Mouse (Mus musculus): ENCODE results near the gene Slc44a5. TPM values are rescaled to one million over a fixed set of nuclear protein-coding genes. Genes with fewer than 3 reads are reported as not detected.
"Not testable (repeated sequence)": the region's sequence is repeated elsewhere in the genome, so short reads cannot be mapped to it uniquely, and the experiment has no call there.

Slc44a5 gene
- total RNA-seq, 2 experiments from 2014 or later, result 9.0 to 9.3 TPM

DNA sequence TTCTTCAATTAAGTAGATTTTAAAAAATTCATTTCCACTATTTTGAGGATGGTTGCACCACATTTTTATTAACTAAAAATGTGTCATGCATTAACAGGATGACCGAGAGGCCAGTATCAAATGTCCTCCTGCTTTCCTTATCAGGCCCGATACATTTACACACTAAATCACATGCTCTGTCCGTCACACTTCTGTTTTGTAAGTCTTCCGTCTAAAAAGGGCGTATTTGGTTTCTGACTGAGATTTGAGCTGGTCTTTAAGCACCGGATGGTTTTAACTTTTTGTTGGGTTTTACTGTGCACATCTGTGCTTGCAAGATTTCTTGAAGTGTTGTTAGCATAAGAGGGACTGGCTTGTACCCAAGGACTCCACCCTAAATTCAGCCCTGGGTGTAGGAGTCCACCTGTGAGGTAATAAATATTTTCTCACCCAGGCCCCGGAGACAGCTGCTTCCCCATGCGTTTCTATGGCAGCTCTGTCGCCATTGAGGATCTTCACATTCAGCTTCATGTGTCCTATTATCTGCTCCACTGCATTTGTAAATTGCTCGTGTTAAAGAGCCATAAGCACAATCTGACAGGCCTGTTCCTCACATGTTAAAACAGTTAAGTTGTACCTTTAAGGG lies 237.3 kb downstream of the Slc44a5 start:
- no peak for DNase-seq (ENCODE audit: extremely low spot score in 1 of 2, low spot score in 2 of 2)
- no peak for TF ChIP-seq CTCF (IDR thresholded peaks at IDR 0.05)
- H3K4me3 ChIP-seq, result no peak overlapping the region
- intact Hi-C loops (cut with DNase I), result no loop called here
- no peak overlapping the region for H3K27ac ChIP-seq

- H3K4me3 ChIP-seq, result no peak overlapping the region
- no peak for TF ChIP-seq CTCF (IDR thresholded peaks at IDR 0.05)
- no peak overlapping the region for H3K27ac ChIP-seq
- intact Hi-C loops (cut with DNase I), result no loop called here
- no peak for DNase-seq (ENCODE audit: extremely low spot score in 1 of 2, low spot score in 2 of 2)
Observed at GRCm38 (mm10) chr3:154212551-154212950, 239.3 kb downstream of the Slc44a5 start.

DNA sequence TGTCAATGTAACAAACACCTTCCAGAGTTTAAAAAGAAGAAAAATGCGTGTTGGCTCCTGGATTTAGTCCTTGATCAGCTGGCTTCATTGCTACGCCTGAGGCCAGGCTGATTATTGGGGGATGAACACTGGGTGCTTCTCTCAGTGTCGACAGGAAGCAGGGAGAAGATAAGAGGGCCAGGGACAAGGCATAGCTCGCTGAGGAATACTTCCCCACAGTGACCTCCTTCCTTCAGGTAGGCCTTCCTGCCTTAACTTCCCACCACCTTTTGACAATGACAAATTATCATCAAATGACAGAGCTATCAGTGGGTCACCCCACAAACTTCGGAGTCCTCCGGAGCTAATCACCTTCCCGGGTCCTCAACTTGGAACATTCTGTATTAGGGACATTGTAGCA lies 242.1 kb downstream of the Slc44a5 start:
- H3K27ac ChIP-seq, result no peak overlapping the region
- no peak for DNase-seq (ENCODE audit: extremely low spot score in 1 of 2, low spot score in 2 of 2)
- H3K4me3 ChIP-seq, result no peak overlapping the region
- intact Hi-C loops (cut with DNase I), result no loop called here
- TF ChIP-seq CTCF (IDR thresholded peaks at IDR 0.05), result no peak

GRCm38 (mm10) chr3:154215779-154216178 lies 242.5 kb downstream of the Slc44a5 start:
- Histone ChIP-seq H3K4me3 (no peak overlapping the region), H3K27ac (no peak overlapping the region)
- no peak for TF ChIP-seq CTCF (IDR thresholded peaks at IDR 0.05)
- intact Hi-C loops (cut with DNase I), result no loop called here
- no peak for DNase-seq (ENCODE audit: extremely low spot score in 1 of 2, low spot score in 2 of 2)

GRCm38 (mm10) chr3:154222141-154222591 lies 248.9 kb downstream of the Slc44a5 start:
- Histone ChIP-seq H3K27ac (no peak overlapping the region), H3K4me3 (no peak overlapping the region)
- TF ChIP-seq CTCF (IDR thresholded peaks at IDR 0.05), result no peak
- intact Hi-C loops (cut with DNase I), result no loop called here
- DNase-seq (ENCODE audit: extremely low spot score in 1 of 2, low spot score in 2 of 2), result no peak

DNA sequence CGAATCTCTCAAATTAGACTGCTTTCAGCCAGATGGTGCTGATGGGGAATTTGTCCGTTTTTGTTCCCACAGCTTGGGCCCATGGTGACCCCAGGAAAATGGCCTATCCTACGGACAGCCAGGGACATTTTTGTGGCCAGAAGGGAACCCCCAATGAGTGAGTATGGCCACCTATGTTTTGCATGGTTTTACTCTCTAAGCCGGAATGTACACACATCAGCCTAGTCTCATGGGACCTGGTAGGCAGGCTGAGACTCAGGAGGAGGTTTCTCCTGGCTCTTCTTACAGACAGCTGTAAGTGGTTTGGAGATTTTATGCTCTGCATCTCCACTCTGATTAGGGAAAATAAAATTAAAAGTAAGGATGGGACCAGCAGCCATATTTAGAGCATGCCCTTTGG lies 249.5 kb downstream of the Slc44a5 start:
- Histone ChIP-seq H3K4me3 (no peak overlapping the region), H3K27ac (no peak overlapping the region)
- DNase-seq (ENCODE audit: extremely low spot score in 1 of 2, low spot score in 2 of 2), result no peak
- TF ChIP-seq CTCF (IDR thresholded peaks at IDR 0.05), result no peak
- intact Hi-C loops (cut with DNase I), result no loop called here

DNA sequence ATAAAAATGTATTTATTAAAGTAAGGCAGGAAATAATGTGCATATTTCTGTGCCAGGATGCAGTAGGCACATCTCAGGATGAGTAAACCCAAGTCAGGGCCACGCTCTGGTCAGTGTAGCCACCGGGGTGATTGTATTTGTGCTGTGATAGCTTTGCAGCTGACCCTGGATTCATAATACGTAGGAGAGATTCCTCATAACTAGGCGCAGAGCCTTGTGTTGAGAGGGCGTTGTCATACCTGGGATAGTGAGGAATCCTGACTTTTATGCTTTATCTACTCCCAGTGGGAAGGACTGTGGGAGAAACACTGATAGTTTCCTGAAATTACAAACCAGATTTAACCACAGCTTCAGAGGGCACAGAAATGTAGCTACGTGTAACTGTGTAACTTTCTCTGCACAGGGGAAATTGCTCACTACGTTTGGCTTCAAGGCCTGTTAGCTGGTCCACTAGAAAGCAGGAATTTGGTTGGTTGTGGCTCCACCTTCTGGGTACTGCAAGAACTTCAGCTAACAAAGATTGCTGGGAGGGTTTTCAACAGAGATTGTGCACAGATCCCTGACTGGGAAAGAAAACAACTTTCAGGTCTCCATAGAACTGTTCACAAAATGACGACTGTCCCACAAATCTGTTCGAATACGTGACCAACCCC lies 253.0 kb downstream of the Slc44a5 start:
- Histone ChIP-seq H3K4me3 (no peak overlapping the region), H3K27ac (no peak overlapping the region)
- peak; percentile 93 for TF ChIP-seq CTCF (IDR thresholded peaks at IDR 0.05)
- intact Hi-C loops (cut with DNase I), result loop anchor here (1.0 kb wide), 2 partner anchors 242 to 267 kb away; no protein-coding TSS in a partner anchor
- DNase-seq (ENCODE audit: extremely low spot score in 1 of 2, low spot score in 2 of 2), result peak; percentile 71 to 76

DNA sequence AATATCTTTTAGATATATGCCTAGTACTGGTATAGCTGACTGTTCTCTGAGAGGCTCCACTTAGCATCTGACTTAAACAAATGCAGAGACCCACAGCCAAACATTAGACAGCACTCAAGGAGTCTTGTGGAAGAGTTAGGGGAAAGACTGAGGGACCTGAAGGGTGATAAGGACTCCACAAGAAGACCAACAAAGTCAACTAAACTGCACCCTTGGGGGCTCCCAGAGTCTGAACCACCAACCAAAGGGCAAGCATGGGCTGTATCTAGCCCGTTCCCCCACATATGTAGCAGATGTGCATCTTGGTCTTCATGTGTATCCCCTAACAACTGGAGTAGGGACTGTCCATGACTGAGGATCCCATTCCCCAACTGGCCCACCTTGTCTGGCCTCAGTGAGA lies 271.7 kb downstream of the Slc44a5 start:
- Histone ChIP-seq H3K4me3 (no peak overlapping the region), H3K27ac (no peak overlapping the region)
- intact Hi-C loops (cut with DNase I), result no loop called here
- TF ChIP-seq CTCF (IDR thresholded peaks at IDR 0.05), result no peak
- no peak for DNase-seq (ENCODE audit: extremely low spot score in 1 of 2, low spot score in 2 of 2)

DNA sequence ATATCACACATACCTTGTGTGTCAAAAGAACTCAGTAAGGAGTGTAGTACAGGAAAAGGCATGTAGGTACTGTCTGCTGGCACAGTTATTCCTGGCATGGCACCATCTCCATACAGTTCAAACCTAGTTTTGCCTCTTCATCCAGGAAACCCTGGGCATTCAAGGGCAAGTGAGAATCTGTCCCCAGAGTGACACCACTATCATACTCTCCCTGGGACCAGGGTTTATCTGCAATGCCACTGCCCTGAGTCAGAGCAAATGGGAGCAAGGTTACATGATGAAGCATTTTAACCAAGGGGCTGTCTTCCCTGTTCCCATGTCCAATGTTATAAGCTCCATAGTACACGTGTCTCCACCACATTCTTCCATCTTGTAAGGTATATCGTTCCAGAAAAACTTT lies 278.2 kb downstream of the Slc44a5 start:
- TF ChIP-seq CTCF (IDR thresholded peaks at IDR 0.05), result no peak
- no peak for DNase-seq (ENCODE audit: extremely low spot score in 1 of 2, low spot score in 2 of 2)
- intact Hi-C loops (cut with DNase I), result no loop called here
- Histone ChIP-seq H3K27ac (no peak overlapping the region), H3K4me3 (no peak overlapping the region)

GRCm38 (mm10) chr3:154252219-154252618 lies 279.0 kb downstream of the Slc44a5 start:
- no peak for TF ChIP-seq CTCF (IDR thresholded peaks at IDR 0.05)
- no peak overlapping the region for H3K4me3 ChIP-seq
- no peak overlapping the region for H3K27ac ChIP-seq
- DNase-seq (ENCODE audit: extremely low spot score in 1 of 2, low spot score in 2 of 2), result no peak
- intact Hi-C loops (cut with DNase I), result no loop called here

DNA sequence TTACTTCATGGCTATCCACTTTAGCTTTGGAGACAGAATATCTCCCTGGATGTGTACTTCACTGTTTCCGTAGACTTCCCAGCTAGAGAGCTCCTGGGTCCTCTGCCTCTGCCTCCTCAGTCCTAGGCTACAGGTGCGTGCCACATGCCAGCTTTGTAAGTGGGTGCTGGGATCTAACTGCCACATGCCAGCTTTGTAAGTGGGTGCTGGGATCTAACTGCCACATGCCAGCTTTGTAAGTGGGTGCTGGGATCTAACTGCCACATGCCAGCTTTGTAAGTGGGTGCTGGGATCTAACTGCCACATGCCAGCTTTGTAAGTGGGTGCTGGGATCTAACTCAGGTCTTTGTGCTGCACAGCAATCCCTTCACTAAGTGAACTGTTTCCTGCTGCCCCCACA lies 281.0 kb downstream of the Slc44a5 start:
- intact Hi-C loops (cut with DNase I); DNase-seq (ENCODE audit: extremely low spot score in 1 of 2, low spot score in 2 of 2); H3K4me3 ChIP-seq; H3K27ac ChIP-seq: not testable (repeated sequence)

GRCm38 (mm10) chr3:154257312-154257711 lies 284.1 kb downstream of the Slc44a5 start:
- DNase-seq (ENCODE audit: extremely low spot score in 1 of 2, low spot score in 2 of 2), result no peak
- intact Hi-C loops (cut with DNase I), result no loop called here
- no peak overlapping the region for H3K27ac ChIP-seq
- H3K4me3 ChIP-seq, result no peak overlapping the region
- TF ChIP-seq CTCF (IDR thresholded peaks at IDR 0.05), result no peak

DNA sequence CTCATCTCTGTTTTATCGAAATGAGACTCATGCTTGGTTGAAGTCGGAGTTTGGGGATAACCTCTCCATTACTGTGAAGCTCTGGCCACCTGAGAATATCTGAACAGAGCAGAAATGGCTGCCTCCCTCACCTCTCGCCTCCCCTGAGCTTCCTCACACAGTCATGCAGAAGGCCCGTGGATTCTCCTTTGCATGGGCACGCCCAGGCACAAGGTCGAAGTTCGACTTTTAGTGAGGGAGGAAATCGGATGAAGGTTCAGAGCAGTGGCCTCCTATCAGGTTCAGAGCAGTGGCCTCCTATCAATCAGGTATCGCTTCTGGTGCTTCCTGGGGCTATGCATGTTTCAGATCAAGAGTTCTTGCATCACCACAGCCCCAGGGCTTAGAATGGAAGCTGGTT lies 295.1 kb downstream of the Slc44a5 start:
- no peak overlapping the region for H3K4me3 ChIP-seq
- intact Hi-C loops (cut with DNase I), result no loop called here
- DNase-seq (ENCODE audit: extremely low spot score in 1 of 2, low spot score in 2 of 2), result no peak
- H3K27ac ChIP-seq, result no peak overlapping the region
- TF ChIP-seq CTCF (IDR thresholded peaks at IDR 0.05), result no peak

Data from left cerebral cortex, adult 2 months (tissue).